Mouse (Mus musculus) megakaryocyte, embryonic 14.5 days (primary cell): ENCODE measurements at regions not wholly inside any gene's neighbourhood (a gene's known extent, or its start where the extent isn't known, plus 50 kb on each side); places are given as distances from the start of the nearest gene placed in this dataset.

Experiments used
- H3K27me3 ChIP-seq: replicated peaks from 2 replicates; pipeline ENCODE3; 2012; ENCODE audit warnings: inconsistent platforms
- H3K36me3 ChIP-seq: replicated peaks from 2 replicates; pipeline ENCODE3; 2012; ENCODE audit warnings: low read length, inconsistent platforms, mixed read lengths
- H3K4me1 ChIP-seq: 2 replicates; pipeline ENCODE4 v1.6.1; 2012; ENCODE audit warnings: inconsistent platforms
- H3K4me3 ChIP-seq: replicated peaks from 2 replicates; pipeline ENCODE3; 2012; ENCODE audit warnings: moderate library complexity, mild to moderate bottlenecking, inconsistent platforms
- H3K9me3 ChIP-seq: 2 replicates; pipeline ENCODE4 v1.6.1; 2012; ENCODE audit warnings: inconsistent platforms
- FLI1 ChIP-seq: IDR thresholded peaks from 2 replicates; pipeline ENCODE4 v1.6.1; 2012; ENCODE audit warnings: low read length, inconsistent platforms, mixed read lengths
- GATA1 ChIP-seq: IDR thresholded peaks from 3 replicates; pipeline ENCODE4 v1.6.1; 2012; ENCODE audit warnings: mixed read lengths, low read length, inconsistent platforms, borderline replicate concordance

GRCm38 (mm10) chr2:148510008-148510681 lies 66.8 kb upstream of the Cd93 start:
- Histone ChIP-seq H3K27me3 (peaks cover 1% of the 10 kb centered on the region), H3K9me3 (0 out of 2 replicates have a peak, but pooled peaks cover 7% of the 10 kb centered on the region), H3K4me3 (no peak overlapping the region), H3K4me1 (peaks cover 25% of the 10 kb centered on the region), H3K36me3 (no peaks in the 10 kb centered on the region)
- TF ChIP-seq FLI1 (no peak), GATA1 (no peak)

- H3K9me3 ChIP-seq = 0 out of 2 replicates have a peak, but pooled peaks cover 7% of the 10 kb centered on the region
- no peak overlapping the region for H3K4me3 ChIP-seq
- H3K4me1 ChIP-seq = peaks cover 25% of the 10 kb centered on the region
- H3K27me3 ChIP-seq = peaks cover 1% of the 10 kb centered on the region
- no peak for TF ChIP-seq GATA1
- no peak for TF ChIP-seq FLI1
- no peaks in the 10 kb centered on the region for H3K36me3 ChIP-seq
Observed at GRCm38 (mm10) chr2:148509357-148509756, 66.0 kb upstream of the Cd93 start.

DNA sequence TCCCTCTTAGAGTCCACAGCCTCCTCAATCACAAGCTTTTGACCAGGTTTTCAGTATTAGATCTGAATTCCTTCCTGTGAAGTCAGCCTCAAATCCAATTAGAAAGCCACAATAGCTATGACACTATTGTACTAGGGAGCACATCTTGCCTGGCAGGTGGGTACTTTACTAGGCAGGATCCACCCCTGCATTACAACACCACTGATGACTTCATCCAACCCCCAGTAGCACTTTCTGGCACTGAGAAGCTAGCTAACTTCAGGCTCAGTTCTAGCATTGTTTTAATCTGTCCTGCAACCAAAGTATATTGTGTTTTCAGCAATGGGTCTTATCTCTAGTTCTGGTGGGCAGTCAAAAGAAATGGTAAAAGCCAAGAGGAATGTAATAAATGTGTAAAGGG lies 64.2 kb upstream of the Cd93 start:
- Histone ChIP-seq H3K4me3 (no peak overlapping the region), H3K4me1 (peaks cover 25% of the 10 kb centered on the region), H3K9me3 (no peaks in the 10 kb centered on the region), H3K36me3 (no peaks in the 10 kb centered on the region), H3K27me3 (peaks cover 1% of the 10 kb centered on the region)
- TF ChIP-seq FLI1 (no peak), GATA1 (no peak)

DNA sequence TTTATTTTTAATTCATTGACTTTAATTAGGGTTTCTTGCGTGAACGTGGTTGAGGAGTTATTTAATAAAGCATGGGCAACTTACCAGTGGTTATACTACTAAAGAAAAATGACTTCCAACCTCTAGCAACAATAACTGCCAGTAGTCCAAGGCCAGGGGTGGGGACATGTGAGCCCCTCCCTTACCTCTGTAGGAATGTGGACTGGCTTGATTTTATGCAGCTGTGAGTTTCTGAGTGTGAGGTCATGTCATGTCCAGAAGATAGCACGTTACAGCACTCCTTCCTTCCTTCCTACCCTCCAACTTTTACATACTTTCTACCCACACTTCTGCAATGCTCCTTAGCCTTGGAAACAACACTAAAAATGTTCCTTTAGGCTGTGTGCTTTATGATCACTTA lies 63.6 kb upstream of the Cd93 start:
- Histone ChIP-seq H3K27me3 (peaks cover 1% of the 10 kb centered on the region), H3K36me3 (no peaks in the 10 kb centered on the region), H3K4me1 (peaks cover 25% of the 10 kb centered on the region), H3K9me3 (no peaks in the 10 kb centered on the region), H3K4me3 (no peak overlapping the region)
- TF ChIP-seq GATA1 (no peak), FLI1 (no peak)

GRCm38 (mm10) chr2:148505651-148506050 lies 62.3 kb upstream of the Cd93 start:
- H3K9me3 ChIP-seq = no peaks in the 10 kb centered on the region
- peaks cover 19% of the 10 kb centered on the region for H3K4me1 ChIP-seq
- H3K27me3 ChIP-seq = peaks cover 1% of the 10 kb centered on the region
- H3K36me3 ChIP-seq = no peaks in the 10 kb centered on the region
- TF ChIP-seq FLI1 (no peak), GATA1 (no peak)
- H3K4me3 ChIP-seq = no peak overlapping the region

DNA sequence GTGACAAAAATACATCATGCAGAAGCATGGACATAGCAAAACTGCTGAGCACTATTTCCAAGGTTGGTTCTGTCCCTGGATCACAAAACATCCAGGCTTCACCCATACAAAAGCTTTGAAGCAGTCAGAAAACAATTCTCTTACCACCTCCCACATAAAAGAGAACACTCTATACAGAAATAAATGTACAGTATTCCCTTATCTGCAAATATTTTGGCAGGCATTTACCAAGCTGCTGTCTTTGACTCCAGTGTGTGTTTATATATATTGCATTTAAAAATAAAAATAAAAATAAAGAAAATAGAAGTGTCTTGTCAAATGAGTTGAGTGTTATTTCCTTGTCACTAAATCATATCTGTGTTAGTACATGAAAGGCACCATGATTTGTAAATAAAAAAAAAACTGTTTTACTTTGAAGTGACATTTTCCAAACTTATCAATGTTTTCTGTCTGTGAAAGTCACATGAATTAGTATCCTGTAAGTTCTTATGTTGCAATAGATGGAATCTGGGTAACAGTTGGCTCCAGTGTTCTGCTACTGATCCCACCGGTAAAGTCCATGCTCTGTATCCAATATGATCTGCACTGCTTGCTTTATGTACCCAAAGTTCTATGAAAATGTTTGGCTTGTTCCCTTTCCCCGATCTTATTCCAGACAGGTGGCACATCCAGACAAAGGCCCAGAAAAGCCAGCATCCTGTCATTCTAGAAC lies 59.9 kb upstream of the Cd93 start:
- H3K27me3 ChIP-seq = peaks cover 1% of the 10 kb centered on the region
- no peak for TF ChIP-seq FLI1
- no peak for TF ChIP-seq GATA1
- H3K4me1 ChIP-seq = peaks cover 12% of the 10 kb centered on the region
- H3K4me3 ChIP-seq = no peak overlapping the region
- H3K36me3 ChIP-seq = no peaks in the 10 kb centered on the region
- H3K9me3 ChIP-seq = no peaks in the 10 kb centered on the region

- no peaks in the 10 kb centered on the region for H3K36me3 ChIP-seq
- no peak overlapping the region for H3K4me3 ChIP-seq
- H3K4me1 ChIP-seq = peaks cover 14% of the 10 kb centered on the region
- H3K9me3 ChIP-seq = no peaks in the 10 kb centered on the region
- H3K27me3 ChIP-seq = no peaks in the 10 kb centered on the region
- no peak for TF ChIP-seq FLI1
- no peak for TF ChIP-seq GATA1
Observed at GRCm38 (mm10) chr2:148502321-148502720, 59.0 kb upstream of the Cd93 start.

DNA sequence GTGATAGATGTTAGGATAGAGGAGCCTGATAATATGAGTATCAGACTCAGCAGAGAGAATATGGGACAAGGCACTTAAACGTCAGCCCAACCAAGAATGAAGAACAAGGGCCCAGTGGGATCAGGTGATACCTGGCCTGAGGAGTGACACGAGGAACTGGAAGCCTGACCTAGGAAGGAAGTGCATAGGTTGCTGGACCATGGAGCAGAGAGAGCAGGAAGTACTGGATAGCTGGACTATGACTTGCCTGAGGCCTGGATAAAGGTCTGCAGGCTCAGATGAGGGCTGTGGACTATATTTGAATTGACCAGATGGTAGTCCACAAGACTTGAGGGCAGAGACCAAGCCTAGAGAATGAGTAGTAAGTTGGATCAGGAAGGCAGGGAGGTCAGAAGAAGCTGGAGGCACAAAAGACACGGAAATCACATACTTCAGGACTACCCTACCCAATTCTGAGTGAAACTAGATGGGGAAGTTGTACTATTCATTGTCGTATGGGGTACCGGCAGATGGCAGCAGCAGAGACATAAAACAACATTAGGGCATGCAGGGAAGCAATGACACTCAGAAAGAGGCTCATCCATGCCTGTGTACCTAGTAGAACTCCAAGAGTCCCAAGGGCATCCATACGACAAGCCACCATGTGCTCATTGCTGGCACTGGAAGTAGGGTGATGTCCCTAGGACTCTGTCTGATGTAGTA lies 57.0 kb upstream of the Cd93 start:
- no peaks in the 10 kb centered on the region for H3K27me3 ChIP-seq
- no peaks in the 10 kb centered on the region for H3K36me3 ChIP-seq
- no peaks in the 10 kb centered on the region for H3K9me3 ChIP-seq
- TF ChIP-seq FLI1 (no peak), GATA1 (no peak)
- H3K4me3 ChIP-seq = no peak overlapping the region
- peaks cover 9% of the 10 kb centered on the region; the same call in 1 of the 2 replicates for H3K4me1 ChIP-seq

GRCm38 (mm10) chr2:148497452-148498302 lies 54.3 kb upstream of the Cd93 start:
- Histone ChIP-seq H3K27me3 (no peaks in the 10 kb centered on the region), H3K4me3 (no peak overlapping the region), H3K9me3 (no peaks in the 10 kb centered on the region), H3K36me3 (no peaks in the 10 kb centered on the region), H3K4me1 (peaks cover 12% of the 10 kb centered on the region)
- TF ChIP-seq FLI1 = no peak
